Mouse (Mus musculus): Measurements from ENCODE around the gene Cd244a. TPM values are rescaled to one million over a fixed set of nuclear protein-coding genes. Genes with fewer than 3 reads are reported as not detected.

The Cd244a gene
- polyA plus RNA-seq, 1 experiment from 2014 or later = 0.34 TPM

- no peak overlapping the region for H3K4me2 ChIP-seq
- H3K27ac ChIP-seq = no peak overlapping the region
- H3K4me1 ChIP-seq (replicated peaks) = no peaks in the 10 kb centered on the region
- H3K36me3 ChIP-seq = no peaks in the 10 kb centered on the region
- no peak overlapping the region for H3K9ac ChIP-seq
- no peak overlapping the region for H3K4me3 ChIP-seq
- WGBS = 66% methylated on average over 8 of the region's 8 CpGs
- H3K9me3 ChIP-seq (replicated peaks) = no peaks in the 10 kb centered on the region
- H3K27me3 ChIP-seq = no peaks in the 10 kb centered on the region
- ATAC-seq (replicated peaks; ENCODE audit: insufficient number of reproducible peaks, insufficient read depth, low FRiP score, low read depth) = no peak
These were observed 89.8 kb downstream of the Cd244a start for GRCm38 (mm10) chr1:171648840-171649239.

GRCm38 (mm10) chr1:171652734-171653133 is 93.7 kb downstream of the Cd244a start, which contains the start of gene Slamf7:
Gene Slamf7 (minus strand): TSS chr1:171653035.
- Histone ChIP-seq H3K4me2 (no peak within 1 kb of the TSS), H3K36me3 (no peaks in the 10 kb centered on the region), H3K4me3 (no peak within 1 kb of the TSS), H3K9me3 (replicated peaks) (no peaks in the 10 kb centered on the region), H3K27me3 (no peaks in the 10 kb centered on the region), H3K27ac (no peak within 1 kb of the TSS), H3K4me1 (replicated peaks) (no peaks in the 10 kb centered on the region), H3K9ac (no peak within 1 kb of the TSS)
- 83% methylated on average over 5 of the region's 5 CpGs for WGBS
- ATAC-seq (replicated peaks; ENCODE audit: insufficient number of reproducible peaks, insufficient read depth, low FRiP score, low read depth) = no peak

- H3K9me3 ChIP-seq (replicated peaks) = no peaks in the 10 kb centered on the region
- H3K36me3 ChIP-seq = no peaks in the 10 kb centered on the region
- H3K4me3 ChIP-seq = no peak overlapping the region
- no peaks in the 10 kb centered on the region for H3K4me1 ChIP-seq (replicated peaks)
- ATAC-seq (replicated peaks; ENCODE audit: insufficient number of reproducible peaks, insufficient read depth, low FRiP score, low read depth) = no peak
- WGBS = 42% methylated on average over 5 of the region's 5 CpGs
- no peak overlapping the region for H3K9ac ChIP-seq
- H3K4me2 ChIP-seq = no peak overlapping the region
- H3K27me3 ChIP-seq = no peaks in the 10 kb centered on the region
- H3K27ac ChIP-seq = no peak overlapping the region
These were observed 99.6 kb downstream of the Cd244a start for GRCm38 (mm10) chr1:171658561-171658991.

Small RNA genes lying within 50 kb of the gene (microRNA-seq; reads per million reads assigned to microRNA genes)
- gene Mir7683 = not detected

Other genes starting within 250 kb of the Cd244a start
- 33.9 and 37.7 TPM in 2 replicates for gene Dedd, start 230.0 kb upstream of the Cd244a start, polyA plus RNA-seq (2015; fragmentation: Nextera tagmentation; extraction: Ambion mirVana)
- gene Nit1, start 213.5 kb upstream of the Cd244a start, polyA plus RNA-seq (2015; fragmentation: Nextera tagmentation; extraction: Ambion mirVana) = 31.2 and 33.2 TPM in 2 replicates
- gene Pfdn2, start 213.5 kb upstream of the Cd244a start, polyA plus RNA-seq (2015; fragmentation: Nextera tagmentation; extraction: Ambion mirVana) = 77.2 and 91.0 TPM in 2 replicates
- gene Klhdc9, start 198.4 kb upstream of the Cd244a start, polyA plus RNA-seq (2015; fragmentation: Nextera tagmentation; extraction: Ambion mirVana) = 0.63 and 0.75 TPM in 2 replicates
- 0.26 and 1.2 TPM in 2 replicates for gene Nectin4, start 189.1 kb upstream of the Cd244a start, polyA plus RNA-seq (2015; fragmentation: Nextera tagmentation; extraction: Ambion mirVana)
- gene Arhgap30, start 170.2 kb upstream of the Cd244a start, polyA plus RNA-seq (2015; fragmentation: Nextera tagmentation; extraction: Ambion mirVana) = 1.00 and 5.3 TPM in 2 replicates
- 48.7 and 57.5 TPM in 2 replicates for gene Usf1, start 147.9 kb upstream of the Cd244a start, polyA plus RNA-seq (2015; fragmentation: Nextera tagmentation; extraction: Ambion mirVana)
- 2.7 and 3.1 TPM in 2 replicates for gene Tstd1, start 140.3 kb upstream of the Cd244a start, polyA plus RNA-seq (2015; fragmentation: Nextera tagmentation; extraction: Ambion mirVana)
- gene F11r, start 121.7 kb upstream of the Cd244a start, polyA plus RNA-seq (2015; fragmentation: Nextera tagmentation; extraction: Ambion mirVana) = 63.5 and 66.2 TPM in 2 replicates
- 15.4 and 17.4 TPM in 2 replicates for gene Alyref2, start 55.7 kb upstream of the Cd244a start, polyA plus RNA-seq (2015; fragmentation: Nextera tagmentation; extraction: Ambion mirVana)
- gene Itln1, start 23.9 kb upstream of the Cd244a start, polyA plus RNA-seq (2015; fragmentation: Nextera tagmentation; extraction: Ambion mirVana) = not detected in 2 replicates
- 0.35 and 1.1 TPM in 2 replicates for gene Ly9, start 48.2 kb downstream of the Cd244a start, polyA plus RNA-seq (2015; fragmentation: Nextera tagmentation; extraction: Ambion mirVana)
- 0.09 and 0.66 TPM in 2 replicates for gene Slamf7, start 93.8 kb downstream of the Cd244a start, polyA plus RNA-seq (2015; fragmentation: Nextera tagmentation; extraction: Ambion mirVana)
- gene Cd48, start 122.8 kb downstream of the Cd244a start, polyA plus RNA-seq (2015; fragmentation: Nextera tagmentation; extraction: Ambion mirVana) = 2.4 and 9.6 TPM in 2 replicates
- 0.39 and 0.47 TPM in 2 replicates for gene Slamf1, start 207.9 kb downstream of the Cd244a start, polyA plus RNA-seq (2015; fragmentation: Nextera tagmentation; extraction: Ambion mirVana)

Measured in heart, embryonic 15.5 days (tissue).